Mouse (Mus musculus) forebrain, embryonic 15.5 days (tissue): ENCODE results near the gene Arl6. TPM values are rescaled to one million over a fixed set of nuclear protein-coding genes. Genes with fewer than 3 reads are reported as not detected.

ENCODE experiments used
- ATAC-seq: fragments of 200-750 bp; cut with Nextera tagmentation; replicated peaks from 2 replicates; pipeline ENCODE4 v1.8.0; 2017; ENCODE audit warnings: mild to moderate bottlenecking, moderate TSS enrichment, moderate library complexity
- H3K27ac ChIP-seq: fragments of 300-500 bp; sonication (generic); replicated peaks from 2 replicates; pipeline ENCODE4 v1.5.1; 2015; ENCODE audit warnings: mild to moderate bottlenecking, inconsistent platforms
- H3K27me3 ChIP-seq: fragments of 300-500 bp; sonication (generic); 2 replicates; pipeline ENCODE4 v1.6.1; 2015; ENCODE audit warnings: inconsistent platforms
- H3K36me3 ChIP-seq: fragments of 300-500 bp; sonication (generic); 2 replicates; pipeline ENCODE4 v1.6.1; 2015; ENCODE audit warnings: mild to moderate bottlenecking, inconsistent platforms
- H3K4me1 ChIP-seq: fragments of 300-500 bp; sonication (generic); 2 replicates; pipeline ENCODE4 v1.6.1; 2015; ENCODE audit warnings: inconsistent platforms
- H3K4me2 ChIP-seq: fragments of 300-500 bp; sonication (generic); replicated peaks from 2 replicates; pipeline ENCODE4 v1.6.1; 2015; ENCODE audit warnings: mild to moderate bottlenecking, inconsistent platforms
- H3K4me3 ChIP-seq: fragments of 300-500 bp; sonication (generic); 2 replicates; pipeline ENCODE4 v1.5.1; 2015; ENCODE audit warnings: mild to moderate bottlenecking, inconsistent platforms
- H3K9ac ChIP-seq: fragments of 300-500 bp; sonication (generic); replicated peaks from 2 replicates; pipeline ENCODE4 v1.6.1; 2015; ENCODE audit warnings: mild to moderate bottlenecking, inconsistent platforms
- H3K9me3 ChIP-seq: fragments of 300-500 bp; sonication (generic); 2 replicates; pipeline ENCODE4 v1.6.1; 2016; ENCODE audit warnings: inconsistent platforms
- WGBS: fragments of 180-500 bp; shearing (Covaris S2); methylation state at CpG from one replicate; pipeline ENCODE4 v1.1.7; 2015; ENCODE audit warnings: mixed read lengths; 5-methylcytosine and 5-hydroxymethylcytosine counted together
- polyA plus RNA-seq: library from polyadenylated mRNA; unstranded; fragments of >200 nt; fragmentation: Nextera tagmentation; extraction: Ambion mirVana; gene quantifications from 2 replicates; pipeline ENCODE4 v1.2.1, GENCODE M21; 2015

Gene Arl6
- 45.9 and 50.8 TPM in 2 replicates for polyA plus RNA-seq

GRCm38 (mm10) chr16:59639102-59639691 lies at the start of gene Arl6:
Gene Arl6 (minus strand): TSS chr16:59639391.
- ATAC-seq = peak; percentile 98
- WGBS = 1% methylated on average over 46 of the region's 46 CpGs
- Histone ChIP-seq H3K27ac (peak within 1 kb of the TSS; percentile 99), H3K36me3 (no peaks in the 10 kb centered on the region), H3K4me2 (peak within 1 kb of the TSS; percentile 72), H3K9ac (peak within 1 kb of the TSS; percentile 87), H3K4me3 (peak within 1 kb of the TSS; percentile 93), H3K4me1 (peaks cover 10% of the 10 kb centered on the region), H3K9me3 (no peaks in the 10 kb centered on the region), H3K27me3 (no peaks in the 10 kb centered on the region)

DNA sequence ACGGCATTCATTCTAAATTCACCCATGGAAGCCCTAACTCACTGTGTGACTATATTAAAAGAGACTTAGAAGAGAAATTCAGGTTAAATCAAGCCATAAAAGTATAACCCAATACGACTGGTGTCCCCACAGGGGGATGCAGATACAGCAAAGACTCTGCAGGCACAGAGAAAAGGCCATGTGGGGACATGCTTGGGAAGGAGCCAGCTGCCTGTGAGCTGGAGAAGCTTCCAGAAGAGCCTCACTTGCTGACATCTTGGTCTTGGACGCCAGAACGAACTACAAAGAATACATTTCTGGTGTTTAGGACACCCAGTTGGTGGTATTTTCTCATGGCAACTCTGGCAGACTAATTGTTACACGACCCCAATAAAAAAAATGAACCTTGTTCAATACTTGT lies 45.9 kb upstream of the Arl6 start:
- Histone ChIP-seq H3K4me1 (peaks cover 6% of the 10 kb centered on the region; the same call in 1 of the 2 replicates), H3K9ac (no peak overlapping the region), H3K4me2 (no peak overlapping the region), H3K9me3 (no peaks in the 10 kb centered on the region), H3K27me3 (no peaks in the 10 kb centered on the region), H3K4me3 (no peak overlapping the region), H3K27ac (no peak overlapping the region), H3K36me3 (no peaks in the 10 kb centered on the region)
- ATAC-seq = no peak
- 69% methylated on average over 5 of the region's 5 CpGs for WGBS

DNA sequence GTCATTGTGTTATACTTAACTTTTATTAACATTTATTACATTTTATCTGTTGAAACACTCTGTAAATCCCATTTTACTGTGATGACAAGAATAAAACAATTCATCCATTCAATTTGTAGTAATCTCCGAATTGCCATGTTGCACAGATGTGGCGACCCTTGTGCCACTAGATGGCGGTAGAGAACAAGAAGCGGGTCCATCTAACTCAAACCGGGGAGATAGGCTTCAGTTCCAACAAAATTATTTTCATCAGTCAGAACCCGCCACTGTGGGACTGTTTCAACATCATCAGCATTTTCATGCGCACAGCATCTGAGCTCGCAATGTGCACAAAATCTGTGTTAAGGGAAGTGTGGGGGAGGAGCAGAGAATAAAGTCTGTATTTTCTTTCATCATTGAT lies 44.2 kb upstream of the Arl6 start:
- 2% methylated on average over 8 of the region's 8 CpGs for whole genome bisulfite sequencing
- peak overlapping the region; percentile 29 for H3K4me2 ChIP-seq

GRCm38 (mm10) chr16:59682216-59682891 lies 43.2 kb upstream of the Arl6 start:
- WGBS = 80% methylated on average over 8 of the region's 8 CpGs
- H3K27ac ChIP-seq = no peak overlapping the region
- no peaks in the 10 kb centered on the region for H3K36me3 ChIP-seq
- no peak overlapping the region for H3K9ac ChIP-seq
- H3K4me2 ChIP-seq = no peak overlapping the region
- H3K4me3 ChIP-seq = no peak overlapping the region
- H3K27me3 ChIP-seq = no peaks in the 10 kb centered on the region
- no peaks in the 10 kb centered on the region for H3K9me3 ChIP-seq
- no peak for ATAC-seq
- peaks cover 6% of the 10 kb centered on the region; the same call in 1 of the 2 replicates for H3K4me1 ChIP-seq

More for the DNA sequence above, 44.2 kb upstream of the Arl6 start:
- H3K4me1 ChIP-seq = peaks cover 6% of the 10 kb centered on the region; the same call in 1 of the 2 replicates
- ATAC-seq = peak; percentile 95
- H3K4me3 ChIP-seq = no peak overlapping the region
- no peaks in the 10 kb centered on the region for H3K36me3 ChIP-seq
- H3K27me3 ChIP-seq = no peaks in the 10 kb centered on the region
- no peak overlapping the region for H3K9ac ChIP-seq
- H3K27ac ChIP-seq = no peak overlapping the region
- no peaks in the 10 kb centered on the region for H3K9me3 ChIP-seq

DNA sequence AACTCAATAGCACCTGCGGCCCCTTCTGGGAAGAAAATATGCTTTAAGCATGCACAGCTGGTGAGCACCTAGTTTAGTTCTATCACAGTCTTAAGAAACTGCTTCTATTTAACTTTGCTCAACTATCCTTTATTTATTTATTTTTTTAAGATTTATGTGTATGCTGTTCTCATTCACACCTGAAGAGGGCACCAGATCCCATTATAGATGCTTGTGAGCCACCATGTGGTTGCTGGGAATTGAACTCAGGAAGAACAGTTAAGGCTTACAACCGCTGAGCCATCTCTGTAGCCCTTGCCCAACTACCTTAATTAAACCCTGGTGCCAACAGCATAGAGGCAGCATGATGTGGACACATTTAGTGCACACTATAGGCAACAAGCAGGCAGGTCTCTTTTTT lies 27.7 kb upstream of the Arl6 start:
- Histone ChIP-seq H3K9me3 (no peaks in the 10 kb centered on the region), H3K27me3 (no peaks in the 10 kb centered on the region), H3K27ac (no peak overlapping the region), H3K4me1 (no peaks in the 10 kb centered on the region), H3K4me2 (no peak overlapping the region), H3K4me3 (no peak overlapping the region), H3K36me3 (no peaks in the 10 kb centered on the region), H3K9ac (no peak overlapping the region)
- WGBS = 89% methylated on average over 2 of the region's 2 CpGs
- ATAC-seq = no peak

DNA sequence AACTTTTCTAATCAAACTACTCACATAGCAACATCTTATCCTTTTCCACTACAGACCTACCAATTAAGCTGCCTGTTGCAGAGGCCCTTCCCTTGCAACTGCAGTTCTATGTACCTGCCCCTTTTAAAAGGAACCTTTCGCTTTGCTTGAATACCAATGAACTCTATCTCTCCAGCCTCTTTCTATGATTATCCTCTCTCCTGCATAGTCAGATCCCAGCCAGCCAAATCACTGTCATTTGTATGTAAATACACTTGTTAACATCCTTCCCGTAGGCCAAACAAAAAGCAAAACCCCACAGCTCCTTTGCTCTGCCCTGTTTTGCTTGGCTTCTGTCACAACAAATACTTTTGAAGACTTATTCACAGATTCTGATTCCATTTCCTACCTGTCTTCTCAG lies 4.6 kb upstream of the Arl6 start:
- no peak for ATAC-seq
- Histone ChIP-seq H3K4me1 (no peaks in the 10 kb centered on the region), H3K27ac (no peak overlapping the region), H3K27me3 (no peaks in the 10 kb centered on the region), H3K9me3 (no peaks in the 10 kb centered on the region), H3K36me3 (no peaks in the 10 kb centered on the region), H3K4me3 (no peak overlapping the region), H3K9ac (no peak overlapping the region), H3K4me2 (no peak overlapping the region)
- WGBS = 40% methylated on average over 2 of the region's 2 CpGs

GRCm38 (mm10) chr16:59639985-59640384 lies 794 bp upstream of the Arl6 start:
- peak overlapping the region; percentile 99; the same call in 1 of the 2 replicates for H3K27ac ChIP-seq
- no peak overlapping the region for H3K9ac ChIP-seq
- H3K36me3 ChIP-seq = no peaks in the 10 kb centered on the region
- peaks cover 10% of the 10 kb centered on the region for H3K4me1 ChIP-seq
- H3K9me3 ChIP-seq = no peaks in the 10 kb centered on the region
- no peak for ATAC-seq
- H3K4me2 ChIP-seq = peak overlapping the region; percentile 72; the same call in 1 of the 2 replicates
- 86% methylated on average over 3 of the region's 3 CpGs for whole genome bisulfite sequencing
- no peaks in the 10 kb centered on the region for H3K27me3 ChIP-seq
- peak overlapping the region; percentile 93; the same call in 1 of the 2 replicates for H3K4me3 ChIP-seq

GRCm38 (mm10) chr16:59634598-59634997 lies 4.6 kb downstream of the Arl6 start:
- WGBS = 76% methylated on average over 2 of the region's 2 CpGs
- Histone ChIP-seq H3K36me3 (peaks cover 12% of the 10 kb centered on the region), H3K27ac (no peak overlapping the region), H3K9me3 (no peaks in the 10 kb centered on the region), H3K9ac (no peak overlapping the region), H3K4me1 (peaks cover 10% of the 10 kb centered on the region), H3K4me3 (no peak overlapping the region), H3K27me3 (no peaks in the 10 kb centered on the region), H3K4me2 (no peak overlapping the region)
- ATAC-seq = no peak

DNA sequence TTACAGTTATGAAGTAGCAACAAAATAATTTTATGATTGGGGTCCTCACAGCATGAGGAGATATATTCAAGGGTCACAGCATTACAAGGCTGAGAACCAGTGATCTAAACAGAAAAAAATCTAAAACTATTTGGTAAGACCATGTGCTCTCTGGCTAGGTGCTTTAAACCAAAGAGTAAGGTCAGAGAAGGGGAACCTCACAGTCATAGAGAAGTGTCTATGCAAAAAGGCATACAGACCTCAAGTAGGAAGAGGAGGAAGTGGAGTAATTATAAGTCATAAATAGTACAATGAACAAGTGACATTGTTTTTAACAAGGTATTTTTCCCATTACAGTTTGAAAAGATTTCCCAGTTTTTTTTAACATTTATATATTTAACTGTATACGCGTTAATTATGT lies 17.6 kb downstream of the Arl6 start:
- no peak overlapping the region for H3K9ac ChIP-seq
- WGBS = 93% methylated on average over 2 of the region's 2 CpGs
- no peaks in the 10 kb centered on the region for H3K27me3 ChIP-seq
- no peaks in the 10 kb centered on the region for H3K36me3 ChIP-seq
- H3K27ac ChIP-seq = no peak overlapping the region
- H3K4me2 ChIP-seq = no peak overlapping the region
- no peak for ATAC-seq
- no peaks in the 10 kb centered on the region for H3K9me3 ChIP-seq
- H3K4me1 ChIP-seq = no peaks in the 10 kb centered on the region
- H3K4me3 ChIP-seq = no peak overlapping the region

- H3K27me3 ChIP-seq = no peaks in the 10 kb centered on the region
- WGBS = 47% methylated on average over 3 of the region's 3 CpGs
- peak; percentile 80 for ATAC-seq
- no peaks in the 10 kb centered on the region for H3K36me3 ChIP-seq
- no peaks in the 10 kb centered on the region for H3K9me3 ChIP-seq
- H3K27ac ChIP-seq = no peak overlapping the region
- H3K4me2 ChIP-seq = no peak overlapping the region
- H3K9ac ChIP-seq = no peak overlapping the region
- no peak overlapping the region for H3K4me3 ChIP-seq
- no peaks in the 10 kb centered on the region for H3K4me1 ChIP-seq
These were observed 22.0 kb downstream of the Arl6 start for GRCm38 (mm10) chr16:59617167-59617566.

GRCm38 (mm10) chr16:59615675-59616074 lies 23.5 kb downstream of the Arl6 start:
- Histone ChIP-seq H3K4me3 (no peak overlapping the region), H3K4me2 (no peak overlapping the region), H3K9ac (no peak overlapping the region), H3K4me1 (no peaks in the 10 kb centered on the region), H3K27me3 (no peaks in the 10 kb centered on the region), H3K27ac (no peak overlapping the region), H3K9me3 (no peaks in the 10 kb centered on the region), H3K36me3 (peaks cover 4% of the 10 kb centered on the region; the same call in 1 of the 2 replicates)
- ATAC-seq = no peak
- WGBS = 80% methylated on average over 3 of the region's 3 CpGs

- peaks cover 4% of the 10 kb centered on the region; the same call in 1 of the 2 replicates for H3K36me3 ChIP-seq
- H3K27me3 ChIP-seq = no peaks in the 10 kb centered on the region
- WGBS = 92% methylated on average over 1 of the region's 1 CpGs
- no peaks in the 10 kb centered on the region for H3K4me1 ChIP-seq
- no peak overlapping the region for H3K27ac ChIP-seq
- no peak for ATAC-seq
- H3K4me3 ChIP-seq = no peak overlapping the region
- no peak overlapping the region for H3K9ac ChIP-seq
- H3K4me2 ChIP-seq = no peak overlapping the region
- H3K9me3 ChIP-seq = no peaks in the 10 kb centered on the region
These were observed 28.4 kb downstream of the Arl6 start for GRCm38 (mm10) chr16:59610750-59611149.
